In the genomic region with DNA sequence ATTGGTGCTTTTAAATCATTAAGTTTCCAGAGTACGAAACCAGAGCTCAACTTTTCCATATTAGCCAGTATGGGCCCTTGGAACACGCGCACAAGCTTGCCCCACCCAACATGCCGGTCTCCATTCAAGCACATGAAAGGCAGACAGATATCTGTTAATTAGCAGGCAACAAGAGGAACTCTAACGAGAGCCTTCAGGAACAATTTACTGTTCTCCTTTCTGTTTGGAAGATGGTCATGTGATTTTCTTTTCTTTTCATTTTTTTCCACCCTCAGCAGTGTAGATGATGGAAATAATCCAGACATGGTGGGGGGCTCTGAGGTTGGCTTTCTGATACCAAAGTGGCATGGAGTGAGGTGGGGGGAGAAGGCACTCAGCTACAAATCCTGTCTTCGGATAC, we compare ENCODE assay signal across 9 mouse cellular contexts.
DNase-seq lines count a peak whose midpoint lies in the region; ATAC-seq and TF ChIP-seq lines count a peak whose summit lies in the region.
"Had no signal": no experiment of that assay in that cellular context is flagged by ENCODE, and none has a peak within 500 bp of the region (broad histone marks: within the 10 kb centered on the region; RNA-seq: fewer than 3 reads in every experiment).

No protein-coding gene starts in this region.

- TF ChIP-seq EP300 in heart, adult 2 months (IDR thresholded peaks at IDR 0.05; ENCODE audit: insufficient read depth, low read depth, low read length), result no peak
- no peak for TF ChIP-seq EP300 in lung, postnatal 0 days (IDR thresholded peaks at IDR 0.05)

- H3K4me2 ChIP-seq in lung, postnatal 0 days (replicated peaks; ENCODE audit: low read depth, low read length), result peak overlapping the region; percentile 14
- H3K4me2 ChIP-seq in forebrain, postnatal 0 days (ENCODE audit: low read depth), result no peak overlapping the region
- H3K4me2 ChIP-seq in neural tube, embryonic 15.5 days, result peak overlapping the region; percentile 17; the same call in 1 of the 2 replicates

- H3K4me1 ChIP-seq in heart, adult 2 months (ENCODE audit: control insufficient read depth, insufficient read depth, low read length), result peaks cover 7% of the 10 kb centered on the region
- H3K4me1 ChIP-seq in lung, postnatal 0 days (ENCODE audit: insufficient read depth, low read depth, low read length), result peaks cover 3% of the 10 kb centered on the region; the same call in 1 of the 2 replicates
- H3K4me1 ChIP-seq in forebrain, postnatal 0 days (ENCODE audit: insufficient read depth), result 0 out of 2 replicates have a peak, but pooled peaks cover 6% of the 10 kb centered on the region
- H3K4me1 ChIP-seq in neural tube, embryonic 15.5 days, result peaks cover 18% of the 10 kb centered on the region

- H3K79me2 ChIP-seq in heart, adult 2 months (replicated peaks; ENCODE audit: control insufficient read depth, insufficient read depth, low read length), result no peaks in the 10 kb centered on the region; the same call in 1 of the 2 replicates

- intact Hi-C loops in heart, adult 2 months (cut with DNase I), result no loop called here
- intact Hi-C loops in heart, postnatal 25 days (cut with DNase I), result no loop called here

- DNase-seq in heart, adult 2 months, result no peak
- no peak for DNase-seq in heart, postnatal 25 days (ENCODE audit: low spot score)
- no peak for DNase-seq in lung, postnatal 0 days (ENCODE audit: low spot score)
- no peak for DNase-seq in lung, adult 18-20 months
- no peak for DNase-seq in forebrain, postnatal 0 days
- DNase-seq in adrenal gland, postnatal 14 days, result no peak
- DNase-seq in embryo, embryonic 10 days (ENCODE audit: low spot score), result no peak

- TF ChIP-seq CTCF in heart, adult 2 months (IDR thresholded peaks at IDR 0.05), result no peak
- no peak for TF ChIP-seq CTCF in lung, postnatal 0 days (IDR thresholded peaks at IDR 0.05)
- TF ChIP-seq CTCF in forebrain, postnatal 0 days (IDR thresholded peaks at IDR 0.05; ENCODE audit: low read depth), result no peak

- 65% methylated on average over 6 of the region's 6 CpGs for WGBS in heart, adult 2 months
- WGBS in lung, postnatal 0 days, result 68% methylated on average over 6 of the region's 6 CpGs
- 21% methylated on average over 6 of the region's 6 CpGs for WGBS in forebrain, postnatal 0 days
- WGBS in neural tube, embryonic 15.5 days, result 35% methylated on average over 6 of the region's 6 CpGs

- no peaks in the 10 kb centered on the region for H3K9me3 ChIP-seq in lung, postnatal 0 days (ENCODE audit: low read length)
- no peaks in the 10 kb centered on the region for H3K9me3 ChIP-seq in forebrain, postnatal 0 days (ENCODE audit: low read length)
- no peaks in the 10 kb centered on the region for H3K9me3 ChIP-seq in neural tube, embryonic 15.5 days (replicated peaks)

- no peak for TF ChIP-seq POLR2A in heart, adult 2 months (IDR thresholded peaks at IDR 0.05; ENCODE audit: insufficient read depth, low read depth, low read length)

- ATAC-seq in lung, postnatal 0 days, result no peak
- no peak; the same call in 1 of the 2 replicates for ATAC-seq in forebrain, postnatal 0 days
- ATAC-seq in neural tube, embryonic 15.5 days (ENCODE audit: low FRiP score), result no peak
- ATAC-seq: liver, postnatal 0 days had no signal

- H3K27ac ChIP-seq in heart, adult 2 months, result peak overlapping the region; percentile 40; the same call in 1 of the 2 replicates
- H3K27ac ChIP-seq in lung, postnatal 0 days (ENCODE audit: low read length), result peak overlapping the region; percentile 55; the same call in 1 of the 2 replicates
- H3K27ac ChIP-seq in forebrain, postnatal 0 days (ENCODE audit: low read depth, low read length), result peak overlapping the region; percentile 1; the same call in 1 of the 2 replicates
- H3K27ac ChIP-seq in neural tube, embryonic 15.5 days (replicated peaks), result peak overlapping the region; percentile 46

- H3K36me3 ChIP-seq in heart, adult 2 months (ENCODE audit: control insufficient read depth, insufficient read depth, low read length), result peaks cover 16% of the 10 kb centered on the region
- no peaks in the 10 kb centered on the region for H3K36me3 ChIP-seq in lung, postnatal 0 days (ENCODE audit: insufficient read depth, low read length)
- H3K36me3 ChIP-seq in forebrain, postnatal 0 days (ENCODE audit: insufficient read depth), result no peaks in the 10 kb centered on the region
- no peaks in the 10 kb centered on the region for H3K36me3 ChIP-seq in neural tube, embryonic 15.5 days

- H3K4me3 ChIP-seq in heart, adult 2 months, result no peak overlapping the region
- no peak overlapping the region for H3K4me3 ChIP-seq in lung, postnatal 0 days (ENCODE audit: low read depth, low read length)
- no peak overlapping the region for H3K4me3 ChIP-seq in forebrain, postnatal 0 days (ENCODE audit: low read depth, low read length)
- no peak overlapping the region for H3K4me3 ChIP-seq in neural tube, embryonic 15.5 days (replicated peaks)

- H3K9ac ChIP-seq in heart, adult 2 months (ENCODE audit: low read depth, low read length), result no peak overlapping the region
- H3K9ac ChIP-seq in lung, postnatal 0 days (replicated peaks; ENCODE audit: low read depth), result no peak overlapping the region
- no peak overlapping the region for H3K9ac ChIP-seq in forebrain, postnatal 0 days
- no peak overlapping the region for H3K9ac ChIP-seq in neural tube, embryonic 15.5 days (replicated peaks)
- H3K9ac ChIP-seq: liver, postnatal 0 days had no signal

- no peaks in the 10 kb centered on the region for H3K27me3 ChIP-seq in heart, adult 2 months (ENCODE audit: control insufficient read depth, insufficient read depth, low read length)
- no peaks in the 10 kb centered on the region for H3K27me3 ChIP-seq in lung, postnatal 0 days (replicated peaks; ENCODE audit: insufficient read depth, low read length)
- H3K27me3 ChIP-seq in forebrain, postnatal 0 days (ENCODE audit: insufficient read depth, low read length), result no peaks in the 10 kb centered on the region
- H3K27me3 ChIP-seq in neural tube, embryonic 15.5 days (replicated peaks), result no peaks in the 10 kb centered on the region

Comparison
In these comparisons a context has a peak if more than half of its experiments do, and no peak if none do; other contexts are left out.
1. H3K27ac ChIP-seq: peak in every context shown above with its lines; median percentile 55 in lung, postnatal 0 days; 46 in neural tube, embryonic 15.5 days; 40 in heart, adult 2 months; 1 in forebrain, postnatal 0 days.